Mouse (Mus musculus): Measurements from ENCODE around the gene Htr2b. TPM values are rescaled to one million over a fixed set of nuclear protein-coding genes. Genes with fewer than 3 reads are reported as not detected.

Gene Htr2b
- not detected for total RNA-seq (2023)

DNA sequence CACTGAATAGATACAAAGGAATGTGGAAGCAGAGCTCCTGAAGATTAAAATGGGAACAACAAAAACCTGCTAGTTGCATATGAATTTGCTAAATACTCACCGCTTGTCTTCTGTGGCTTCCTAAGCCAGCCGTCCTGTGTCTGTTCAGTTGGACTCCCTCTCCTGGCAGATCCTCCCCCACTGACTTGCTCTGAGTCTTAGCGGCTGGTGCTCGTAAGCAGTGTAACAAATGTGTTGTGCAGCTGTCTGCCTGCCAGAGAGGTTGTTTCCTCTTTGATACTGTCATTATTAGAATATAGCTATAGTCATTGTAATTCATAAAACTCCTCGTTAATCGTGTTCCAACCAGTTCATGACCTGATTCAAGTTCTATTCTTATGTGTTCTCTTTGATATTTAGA is at the start of gene Htr2b:
Gene Htr2b, minus strand, starts transcription at position 192 of the 400 bp plus-strand sequence.

DNA sequence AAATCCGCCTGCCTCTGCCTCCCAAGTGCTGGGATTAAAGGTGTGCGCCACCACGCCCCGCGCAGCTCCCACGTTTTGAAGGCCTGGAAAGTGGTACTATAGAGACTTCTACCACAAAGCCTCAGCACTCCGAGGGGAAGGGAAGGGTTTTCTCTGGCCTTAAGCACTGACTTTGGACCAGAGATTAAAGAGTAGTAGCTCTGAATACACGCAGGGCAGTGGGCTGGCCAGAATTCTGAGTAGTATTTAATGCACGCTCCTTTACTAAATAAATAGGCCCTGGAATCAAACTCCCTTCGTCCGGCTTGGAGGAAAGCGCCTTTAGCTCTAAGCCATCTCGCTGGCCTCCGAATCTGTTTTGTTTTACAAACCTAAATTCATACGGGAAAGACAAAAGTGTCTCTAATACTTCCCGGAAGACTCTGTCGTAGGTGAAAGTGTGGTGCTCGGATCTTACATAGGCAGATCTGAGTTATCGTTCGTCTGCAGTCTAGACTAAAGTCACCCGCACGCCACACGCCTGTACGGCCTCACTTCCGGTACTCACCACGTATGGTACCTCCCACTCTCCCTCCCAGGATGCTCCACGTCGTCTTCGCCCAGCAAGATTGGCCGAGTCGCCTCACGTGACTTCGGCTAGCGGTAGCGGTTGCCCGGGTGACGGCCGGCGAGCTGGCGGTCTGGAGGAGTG is 42.5 kb upstream of the Htr2b start, which contains the start of gene Armc9:
Gene Armc9, plus strand, starts transcription at position 648 of the 691 bp plus-strand sequence.

DNA sequence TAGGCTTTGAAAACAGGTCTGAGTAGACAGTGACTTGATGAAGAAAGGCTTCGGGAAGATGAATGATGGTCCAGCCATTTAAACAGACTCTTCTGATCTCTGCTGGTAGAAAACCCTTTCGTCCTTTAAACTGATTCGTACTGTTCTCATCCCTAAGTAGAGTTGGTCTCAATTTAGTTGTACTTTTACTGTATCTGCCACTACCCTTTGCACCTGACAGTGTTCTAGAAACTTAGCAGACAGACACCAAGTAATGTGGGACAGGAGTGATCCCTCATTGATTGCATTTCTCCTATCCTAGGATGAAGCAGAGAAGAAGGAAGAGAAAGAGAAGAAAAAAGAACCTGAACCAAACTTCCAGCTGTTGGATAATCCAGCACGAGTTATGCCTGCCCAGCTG is 21.6 kb upstream of the Htr2b start, which contains the start of gene Gm21972:
Gene Gm21972, plus strand, starts transcription at position 301 of the 400 bp plus-strand sequence.

DNA sequence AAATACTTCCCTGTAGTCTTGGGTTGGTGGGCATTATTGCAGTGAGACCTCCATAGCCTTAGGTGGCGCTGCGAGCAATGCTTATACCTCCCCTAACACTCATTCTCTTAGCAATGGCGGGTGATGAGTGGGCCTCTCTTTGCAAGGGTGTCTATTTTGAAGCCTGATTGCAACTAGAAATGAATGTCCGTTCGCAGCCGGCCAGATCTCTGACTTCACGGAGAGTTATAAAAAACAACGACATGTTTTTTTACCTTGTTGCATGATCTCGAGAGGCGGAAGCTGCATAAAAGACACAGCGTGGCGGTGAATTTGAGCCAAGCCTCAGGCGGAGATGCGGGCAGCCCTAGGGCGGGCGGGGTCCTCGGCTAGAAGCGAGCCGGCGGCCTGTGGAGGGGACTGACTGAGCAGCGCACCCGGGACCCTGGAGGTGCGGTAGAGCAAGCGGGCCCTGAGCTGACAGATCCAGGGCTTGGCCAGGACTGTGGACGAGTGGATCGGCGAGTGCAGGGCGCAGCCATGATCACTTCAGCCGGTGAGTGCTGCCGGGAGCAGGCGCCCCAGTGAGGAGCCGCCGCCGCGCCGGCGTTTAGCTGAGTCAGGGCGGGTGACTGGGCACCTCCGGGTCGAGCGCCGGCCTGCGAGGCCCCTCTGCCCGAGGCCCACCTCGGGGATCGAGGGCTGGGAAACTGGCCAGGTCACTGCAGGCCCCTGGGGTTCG is 47.3 kb downstream of the Htr2b start, which contains the start of gene Psmd1:
Gene Psmd1, plus strand, starts transcription at position 117 of the 721 bp plus-strand sequence.

Other genes with a start within 250 kb of the Htr2b start
- gene Itm2c, start 217.7 kb downstream of the Htr2b start, total RNA-seq (2023) = 71.3 TPM
- gene 4933407L21Rik, start 183.5 kb downstream of the Htr2b start, total RNA-seq (2023) = 0.44 TPM
- gene Gpr55, start 151.0 kb downstream of the Htr2b start, total RNA-seq (2023) = 1.2 TPM
- gene Spata3, start 95.2 kb downstream of the Htr2b start, total RNA-seq (2023) = not detected
- 0.50 TPM for gene 2810459M11Rik, start 66.1 kb downstream of the Htr2b start, total RNA-seq (2023)
- gene Psmd1, start 47.6 kb downstream of the Htr2b start, total RNA-seq (2023) = 48.9 TPM
- gene Gm21972, start 21.7 kb upstream of the Htr2b start, total RNA-seq (2023) = 1.8 TPM
- gene Armc9, start 42.8 kb upstream of the Htr2b start, total RNA-seq (2023) = 10.6 TPM
- 0.56 TPM for gene B3gnt7, start 190.9 kb upstream of the Htr2b start, total RNA-seq (2023)
- gene Ncl, start 247.4 kb upstream of the Htr2b start, total RNA-seq (2023) = 539 TPM

Measured in CD4-positive naive resting alpha-beta T cell, adult 57 days (primary cell).